Mouse (Mus musculus) limb, embryonic 11.5 days (tissue): Measurements from ENCODE around the gene Lmx1a. TPM values are rescaled to one million over a fixed set of nuclear protein-coding genes. Genes with fewer than 3 reads are reported as not detected.

Experiments used
- ATAC-seq: fragments of 200-750 bp; cut with Nextera tagmentation; 2 replicates; pipeline ENCODE4 v1.8.0; 2017; ENCODE audit warnings: low read depth; ENCODE audit not compliant: insufficient number of reproducible peaks, low FRiP score, low TSS enrichment
- DNase-seq: peaks from one replicate; pipeline ENCODE4 v3.0.0-alpha.2; 2015; ENCODE audit warnings: low spot score
- H3K27ac ChIP-seq: fragments of 300-500 bp; sonication (generic); replicated peaks from 2 replicates; pipeline ENCODE4 v1.5.1; 2014; ENCODE audit warnings: low read depth, mild to moderate bottlenecking, low read length
- H3K27me3 ChIP-seq: fragments of 300-500 bp; sonication (generic); 2 replicates; pipeline ENCODE4 v1.6.1; 2014; ENCODE audit warnings: mild to moderate bottlenecking, low read length, mixed read lengths; ENCODE audit not compliant: control insufficient read depth, insufficient read depth
- H3K36me3 ChIP-seq: fragments of 300-500 bp; sonication (generic); 2 replicates; pipeline ENCODE4 v1.6.1; 2014; ENCODE audit warnings: mild to moderate bottlenecking, low read length, moderate library complexity, mixed read lengths; ENCODE audit not compliant: control insufficient read depth, insufficient read depth
- H3K4me1 ChIP-seq: fragments of 300-500 bp; sonication (generic); 2 replicates; pipeline ENCODE4 v1.6.1; 2014; ENCODE audit warnings: low read length, mixed read lengths; ENCODE audit not compliant: control insufficient read depth, insufficient read depth
- H3K4me2 ChIP-seq: fragments of 300-500 bp; sonication (generic); 2 replicates; pipeline ENCODE4 v1.6.1; 2014; ENCODE audit warnings: low read depth, mild to moderate bottlenecking, moderate library complexity; ENCODE audit not compliant: severe bottlenecking
- H3K4me3 ChIP-seq: fragments of 300-500 bp; sonication (generic); 2 replicates; pipeline ENCODE4 v1.5.1; 2014; ENCODE audit warnings: low read depth, low read length
- H3K9ac ChIP-seq: fragments of 300-500 bp; sonication (generic); 2 replicates; pipeline ENCODE4 v1.6.1; 2014; ENCODE audit warnings: mild to moderate bottlenecking, low read length
- H3K9me3 ChIP-seq: fragments of 300-500 bp; sonication (generic); 2 replicates; pipeline ENCODE4 v1.6.1; 2016; ENCODE audit warnings: low read length; ENCODE audit not compliant: control insufficient read depth
- WGBS: fragments of 180-500 bp; shearing (Covaris S2); extraction: QIAGEN DNeasy Blood & Tissue Kit; methylation state at CpG from one replicate; pipeline ENCODE4 v1.1.7; 2014; 5-methylcytosine and 5-hydroxymethylcytosine counted together
- polyA plus RNA-seq: library from polyadenylated mRNA; unstranded; fragments of >200 nt; fragmentation: Nextera tagmentation; extraction: Ambion mirVana; gene quantifications from 2 replicates; pipeline ENCODE4 v1.2.1, GENCODE M21; 2014

Lmx1a gene
- polyA plus RNA-seq, 1 experiment from 2014 or later, result 0.97 TPM

DNA sequence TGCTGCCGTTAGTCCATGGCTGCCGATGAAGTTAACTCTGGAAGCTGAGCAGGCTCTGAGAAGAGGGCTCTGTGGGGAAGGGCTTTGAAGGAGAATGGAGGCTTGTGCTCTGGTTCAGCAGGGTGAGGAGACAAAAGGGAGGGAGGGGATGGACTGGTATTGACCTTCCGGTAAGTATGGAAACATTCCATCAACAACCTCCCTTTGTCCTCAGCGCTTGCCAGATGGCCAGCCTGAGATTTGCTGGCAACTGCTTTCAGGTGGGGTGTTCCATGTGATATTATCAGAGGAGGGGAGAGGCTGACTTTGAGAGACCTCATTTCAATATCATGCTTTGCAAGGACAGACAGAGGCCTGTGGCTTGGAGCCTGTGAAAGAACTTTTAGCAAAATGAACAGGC, 165.8 kb downstream of the Lmx1a start:
- DNase-seq, result no peak
- Histone ChIP-seq H3K4me3 (no peak overlapping the region), H3K4me1 (no peaks in the 10 kb centered on the region), H3K27me3 (no peaks in the 10 kb centered on the region), H3K36me3 (no peaks in the 10 kb centered on the region), H3K27ac (no peak overlapping the region), H3K4me2 (no peak overlapping the region), H3K9me3 (no peaks in the 10 kb centered on the region), H3K9ac (no peak overlapping the region)
- WGBS, result 86% methylated on average over 4 of the region's 4 CpGs
- no peak for ATAC-seq

DNA sequence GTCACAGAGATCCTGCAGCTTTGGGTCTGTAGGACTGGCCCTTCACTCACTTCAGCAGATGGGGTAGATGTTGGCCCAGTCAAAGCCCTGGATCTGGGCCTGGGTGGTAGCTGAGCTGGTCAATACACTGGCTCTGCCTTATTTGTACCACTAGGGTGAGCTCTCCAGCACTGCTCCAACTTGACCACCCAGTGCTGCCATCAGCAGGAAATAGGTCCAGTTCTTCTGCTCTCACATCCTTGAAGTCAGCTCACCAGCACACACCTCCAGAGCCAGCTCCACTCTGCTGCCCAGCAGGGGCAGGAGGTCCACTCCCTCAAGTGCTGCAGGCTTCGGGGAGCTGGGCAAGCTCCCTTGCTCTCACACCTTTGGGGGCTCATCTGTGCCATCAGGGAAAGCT, 183.0 kb downstream of the Lmx1a start:
- Histone ChIP-seq H3K27me3 (no peaks in the 10 kb centered on the region), H3K9ac (no peak overlapping the region), H3K27ac (no peak overlapping the region), H3K36me3 (no peaks in the 10 kb centered on the region), H3K4me3 (no peak overlapping the region), H3K9me3 (no peaks in the 10 kb centered on the region), H3K4me1 (no peaks in the 10 kb centered on the region), H3K4me2 (no peak overlapping the region)
- ATAC-seq (no peak), DNase-seq (no peak)
- WGBS, result 87% methylated on average over 1 of the region's 1 CpGs

DNA sequence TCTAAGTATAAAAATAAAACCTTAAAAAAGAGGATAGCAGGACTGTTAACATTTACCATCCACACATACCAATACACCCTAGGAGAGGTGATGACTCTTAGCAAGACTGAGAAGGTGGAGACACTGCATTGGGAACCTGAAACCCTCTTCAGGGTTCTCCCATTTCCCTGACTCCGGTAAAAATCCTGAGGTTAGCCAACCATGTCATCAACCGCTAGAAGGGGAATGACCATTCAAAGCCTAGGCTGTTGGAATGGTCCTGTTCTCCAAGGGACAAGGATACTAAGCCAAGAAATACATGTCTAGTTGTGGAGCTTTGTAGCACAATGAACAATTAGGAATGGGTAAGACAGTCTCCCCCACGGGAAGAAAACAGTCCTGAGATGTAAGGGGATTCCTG, 185.1 kb downstream of the Lmx1a start:
- Histone ChIP-seq H3K27ac (no peak overlapping the region), H3K4me3 (no peak overlapping the region), H3K4me1 (no peaks in the 10 kb centered on the region), H3K9me3 (no peaks in the 10 kb centered on the region), H3K4me2 (no peak overlapping the region), H3K36me3 (no peaks in the 10 kb centered on the region), H3K9ac (no peak overlapping the region), H3K27me3 (no peaks in the 10 kb centered on the region)
- no peak for DNase-seq
- 78% methylated on average over 3 of the region's 3 CpGs for WGBS
- ATAC-seq, result no peak

DNA sequence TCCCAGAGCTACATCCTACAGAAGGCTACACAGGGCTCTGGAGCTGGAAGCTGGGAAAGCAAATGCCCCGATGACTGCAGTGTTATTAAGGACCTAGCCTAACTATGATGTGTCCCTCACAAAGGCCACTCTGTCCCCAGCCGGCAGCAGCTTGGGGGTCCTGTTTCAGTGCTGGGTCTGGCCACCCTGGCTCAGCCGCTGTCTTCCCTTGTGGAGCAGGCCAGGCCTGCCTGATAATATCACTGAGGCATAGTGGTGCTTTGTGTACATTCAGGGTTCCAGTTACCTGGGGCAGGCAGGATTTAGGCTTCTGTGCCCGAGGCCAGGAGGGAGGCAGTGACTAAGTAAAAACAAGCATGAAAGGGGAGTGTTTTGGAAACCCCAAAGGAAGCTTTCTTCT, 188.9 kb downstream of the Lmx1a start:
- ATAC-seq (no peak), DNase-seq (no peak)
- no peak overlapping the region for H3K4me3 ChIP-seq
- no peak overlapping the region for H3K9ac ChIP-seq
- H3K9me3 ChIP-seq, result no peaks in the 10 kb centered on the region
- no peaks in the 10 kb centered on the region for H3K27me3 ChIP-seq
- no peaks in the 10 kb centered on the region for H3K36me3 ChIP-seq
- no peak overlapping the region for H3K27ac ChIP-seq
- H3K4me1 ChIP-seq, result no peaks in the 10 kb centered on the region
- WGBS, result 59% methylated on average over 4 of the region's 4 CpGs
- no peak overlapping the region for H3K4me2 ChIP-seq

DNA sequence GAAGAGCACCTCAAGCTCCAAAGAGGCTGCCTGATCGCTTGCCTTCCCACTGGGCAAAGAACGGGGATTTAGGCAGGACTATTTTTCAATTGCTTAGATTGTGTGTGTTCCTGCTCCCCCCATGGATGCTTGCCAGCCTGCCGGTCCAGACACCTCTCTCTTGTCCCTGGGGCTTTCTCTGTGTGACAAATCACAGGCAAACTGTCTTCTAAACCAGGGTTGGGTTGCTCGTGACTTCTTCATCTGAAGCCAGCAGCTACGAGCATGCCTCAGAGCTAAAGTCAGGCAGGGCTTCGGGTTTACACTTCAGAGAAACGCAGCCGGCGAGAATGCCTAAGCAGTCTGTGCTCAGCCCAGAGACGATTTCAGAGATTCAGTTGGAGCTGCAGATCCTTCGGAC, 189.3 kb downstream of the Lmx1a start:
- H3K36me3 ChIP-seq, result no peaks in the 10 kb centered on the region
- WGBS, result 79% methylated on average over 11 of the region's 11 CpGs
- no peaks in the 10 kb centered on the region for H3K4me1 ChIP-seq
- no peak for DNase-seq
- no peak overlapping the region for H3K4me3 ChIP-seq
- ATAC-seq, result no peak
- no peak overlapping the region for H3K4me2 ChIP-seq
- no peaks in the 10 kb centered on the region for H3K27me3 ChIP-seq
- no peak overlapping the region for H3K9ac ChIP-seq
- no peaks in the 10 kb centered on the region for H3K9me3 ChIP-seq
- H3K27ac ChIP-seq, result no peak overlapping the region

DNA sequence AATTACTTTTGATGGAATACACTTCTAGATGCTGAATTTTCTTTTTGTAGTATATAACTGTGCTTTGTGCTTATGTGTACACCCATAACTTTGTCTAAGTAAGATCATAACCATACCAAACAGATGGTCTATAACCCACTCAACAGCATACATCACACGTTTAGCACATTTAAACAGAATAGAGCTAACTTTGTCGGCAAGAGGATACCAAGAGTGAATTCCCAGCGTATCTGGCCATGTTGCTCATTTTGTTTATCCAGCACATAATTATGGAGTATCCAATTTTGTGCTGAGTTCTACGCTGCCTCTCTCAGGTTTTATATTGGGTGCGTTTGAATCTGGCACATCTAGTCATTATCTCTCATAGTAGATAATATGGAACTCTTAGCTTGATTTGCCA, 196.7 kb downstream of the Lmx1a start:
- H3K36me3 ChIP-seq, result no peaks in the 10 kb centered on the region
- no peak overlapping the region for H3K27ac ChIP-seq
- H3K4me3 ChIP-seq, result no peak overlapping the region
- no peak overlapping the region for H3K9ac ChIP-seq
- DNase-seq (no peak), ATAC-seq (no peak)
- H3K27me3 ChIP-seq, result 0 out of 2 replicates have a peak, but pooled peaks cover 3% of the 10 kb centered on the region
- 0 out of 2 replicates have a peak, but pooled peaks cover 3% of the 10 kb centered on the region for H3K4me1 ChIP-seq
- no peak overlapping the region for H3K4me2 ChIP-seq
- H3K9me3 ChIP-seq, result no peaks in the 10 kb centered on the region
- 95% methylated on average over 5 of the region's 5 CpGs for WGBS

DNA sequence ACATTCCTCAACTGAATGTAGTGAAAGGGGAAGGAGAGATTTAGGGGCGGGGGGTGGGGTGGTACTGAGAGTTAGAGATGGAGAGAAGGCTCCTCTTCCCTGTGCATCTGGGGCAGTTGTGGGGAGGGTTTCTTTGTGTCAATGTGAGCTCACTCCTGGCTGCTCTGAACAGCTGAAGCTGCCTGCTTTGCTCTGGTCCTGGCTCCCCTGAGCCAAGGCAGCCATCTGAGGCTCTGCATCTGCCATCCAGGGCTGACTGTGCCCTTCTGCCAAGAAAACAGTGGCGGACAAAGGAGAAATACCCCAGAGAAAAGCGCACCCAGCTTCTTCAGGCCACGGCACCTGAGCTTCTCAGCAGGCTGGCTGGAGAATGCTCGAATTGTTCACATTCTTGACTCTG, 199.1 kb downstream of the Lmx1a start:
- 0 out of 2 replicates have a peak, but pooled peaks cover 3% of the 10 kb centered on the region for H3K27me3 ChIP-seq
- no peak overlapping the region for H3K9ac ChIP-seq
- ATAC-seq (no peak), DNase-seq (no peak)
- 66% methylated on average over 5 of the region's 5 CpGs for WGBS
- no peak overlapping the region; the same call in 1 of the 2 replicates for H3K4me2 ChIP-seq
- no peak overlapping the region for H3K27ac ChIP-seq
- no peaks in the 10 kb centered on the region for H3K36me3 ChIP-seq
- H3K9me3 ChIP-seq, result no peaks in the 10 kb centered on the region
- H3K4me3 ChIP-seq, result no peak overlapping the region
- 0 out of 2 replicates have a peak, but pooled peaks cover 3% of the 10 kb centered on the region for H3K4me1 ChIP-seq

DNA sequence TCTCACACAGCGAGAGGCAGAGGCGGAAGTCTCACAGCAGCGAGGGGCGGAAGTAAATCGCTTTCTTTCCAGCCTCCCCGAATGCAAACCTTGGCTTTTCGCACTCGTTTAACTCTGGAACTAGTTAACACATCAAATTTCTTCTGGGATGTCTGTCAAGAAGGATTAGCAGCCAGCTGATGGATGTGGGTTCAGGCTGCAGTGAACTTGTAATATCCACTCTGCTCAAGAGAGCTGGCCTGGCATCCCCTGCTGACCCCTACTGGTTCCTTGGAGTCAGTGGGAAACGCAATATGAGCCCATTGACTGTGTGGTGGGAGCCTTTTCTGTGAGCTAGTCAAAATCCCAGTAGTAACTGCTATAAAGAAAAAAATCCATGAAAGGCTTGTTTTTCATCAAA, 199.8 kb downstream of the Lmx1a start:
- WGBS, result 10% methylated on average over 9 of the region's 9 CpGs
- ATAC-seq, result no peak
- Histone ChIP-seq H3K9ac (0 out of 2 replicates have a peak overlapping the region, but pooled peaks have one; percentile 37), H3K36me3 (no peaks in the 10 kb centered on the region), H3K27ac (no peak overlapping the region), H3K4me2 (peak overlapping the region; percentile 35; the same call in 1 of the 2 replicates), H3K27me3 (0 out of 2 replicates have a peak, but pooled peaks cover 3% of the 10 kb centered on the region), H3K4me1 (0 out of 2 replicates have a peak, but pooled peaks cover 3% of the 10 kb centered on the region), H3K4me3 (no peak overlapping the region), H3K9me3 (no peaks in the 10 kb centered on the region)
- DNase-seq, result peak; percentile 70

DNA sequence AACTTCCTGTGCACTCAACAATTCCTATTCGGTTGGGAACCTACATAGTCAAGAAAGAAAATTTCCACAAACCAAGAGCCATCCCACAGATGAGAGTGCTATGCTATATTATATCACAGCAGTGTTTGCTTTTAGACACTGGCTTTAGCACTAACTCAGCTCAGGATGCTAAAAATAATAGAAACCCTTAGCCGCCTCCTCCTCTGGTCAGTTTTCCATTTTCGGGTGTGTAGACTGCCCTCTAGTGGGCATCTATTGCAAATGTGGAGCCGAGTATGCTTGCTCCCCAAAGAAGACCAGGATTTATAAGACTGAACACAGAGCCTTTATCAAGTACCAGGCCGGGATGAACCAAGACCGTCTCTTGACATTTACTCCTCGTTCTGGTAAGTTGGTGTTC, 207.2 kb downstream of the Lmx1a start:
- no peaks in the 10 kb centered on the region for H3K27me3 ChIP-seq
- H3K4me2 ChIP-seq, result no peak overlapping the region
- ATAC-seq (no peak), DNase-seq (peak; percentile 70)
- H3K27ac ChIP-seq, result no peak overlapping the region
- WGBS, result 42% methylated on average over 7 of the region's 7 CpGs
- H3K4me3 ChIP-seq, result no peak overlapping the region
- H3K36me3 ChIP-seq, result no peaks in the 10 kb centered on the region
- H3K4me1 ChIP-seq, result no peaks in the 10 kb centered on the region
- H3K9ac ChIP-seq, result no peak overlapping the region
- no peaks in the 10 kb centered on the region for H3K9me3 ChIP-seq
